Mouse (Mus musculus) frontal cortex, postnatal 25 days (tissue): ENCODE data around the gene Zfp526.

Source experiments
- DNase-seq, 2 experiments: peaks; one replicate each; pipeline ENCODE4 v3.0.0; 2022; ENCODE audit warnings: low spot score in 2 of 2

Gene Zfp526

GRCm38 (mm10) chr7:25267751-25268463 lies 46.7 kb downstream of the Zfp526 start:
- peak; percentile 94 to 98 for DNase-seq

DNA sequence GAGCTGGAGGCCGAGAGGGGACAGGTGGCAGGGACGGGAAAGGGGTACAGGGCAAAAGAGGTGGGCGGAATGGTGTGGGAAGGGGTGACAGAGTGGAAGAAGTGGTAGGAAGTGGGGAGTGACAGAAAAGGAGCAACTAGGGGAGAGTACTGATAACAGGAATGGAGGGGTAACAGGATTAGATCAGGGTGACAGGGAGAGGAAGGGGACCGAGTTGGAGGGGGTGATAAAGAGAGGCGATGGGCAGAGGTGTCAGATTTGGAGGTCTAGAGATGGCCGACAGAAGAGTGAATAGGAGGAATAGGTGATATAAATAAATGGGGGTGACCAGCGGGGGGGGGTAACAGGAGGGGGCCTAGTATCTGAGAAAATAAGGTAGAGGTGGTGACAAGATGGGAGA lies 47.4 kb downstream of the Zfp526 start:
- DNase-seq, result no peak

GRCm38 (mm10) chr7:25269029-25269428 lies 47.8 kb downstream of the Zfp526 start:
- DNase-seq, result no peak

DNA sequence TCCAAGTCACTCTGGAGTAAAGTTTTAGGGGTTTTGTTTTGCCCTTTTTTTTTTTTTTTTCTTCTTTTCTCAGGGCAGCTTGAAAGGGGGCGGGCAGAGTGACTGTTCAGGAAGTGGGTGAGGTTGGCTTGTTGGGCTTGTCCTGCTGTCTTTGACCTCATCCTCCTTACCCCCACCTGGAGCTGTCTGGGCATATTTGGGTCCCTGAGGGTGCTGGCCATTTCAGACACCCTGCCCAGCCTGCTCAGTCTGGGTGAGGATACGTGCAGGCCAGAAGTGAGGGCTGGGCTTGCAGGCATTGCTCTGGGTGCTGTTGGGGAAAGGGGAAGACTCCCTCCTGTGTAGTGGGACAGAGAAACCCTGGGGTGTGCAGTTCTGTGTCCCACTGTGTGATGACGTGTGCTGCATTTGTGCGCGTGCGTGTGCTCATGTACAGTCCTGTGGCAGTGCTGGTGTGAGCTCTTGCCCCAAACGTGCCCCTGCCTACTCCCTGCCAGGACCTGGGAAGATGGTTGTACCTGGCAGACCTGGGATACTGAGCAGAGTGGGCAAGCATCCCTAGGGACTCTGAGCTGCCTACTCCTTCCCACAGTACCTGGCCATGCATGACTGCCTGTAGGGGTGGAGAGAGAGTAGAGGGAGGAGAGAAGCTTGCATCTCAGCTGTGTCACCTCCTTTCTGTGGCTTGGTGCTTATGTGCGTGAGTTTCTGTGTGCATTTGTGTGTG lies 48.5 kb downstream of the Zfp526 start:
- DNase-seq, result no peak

DNA sequence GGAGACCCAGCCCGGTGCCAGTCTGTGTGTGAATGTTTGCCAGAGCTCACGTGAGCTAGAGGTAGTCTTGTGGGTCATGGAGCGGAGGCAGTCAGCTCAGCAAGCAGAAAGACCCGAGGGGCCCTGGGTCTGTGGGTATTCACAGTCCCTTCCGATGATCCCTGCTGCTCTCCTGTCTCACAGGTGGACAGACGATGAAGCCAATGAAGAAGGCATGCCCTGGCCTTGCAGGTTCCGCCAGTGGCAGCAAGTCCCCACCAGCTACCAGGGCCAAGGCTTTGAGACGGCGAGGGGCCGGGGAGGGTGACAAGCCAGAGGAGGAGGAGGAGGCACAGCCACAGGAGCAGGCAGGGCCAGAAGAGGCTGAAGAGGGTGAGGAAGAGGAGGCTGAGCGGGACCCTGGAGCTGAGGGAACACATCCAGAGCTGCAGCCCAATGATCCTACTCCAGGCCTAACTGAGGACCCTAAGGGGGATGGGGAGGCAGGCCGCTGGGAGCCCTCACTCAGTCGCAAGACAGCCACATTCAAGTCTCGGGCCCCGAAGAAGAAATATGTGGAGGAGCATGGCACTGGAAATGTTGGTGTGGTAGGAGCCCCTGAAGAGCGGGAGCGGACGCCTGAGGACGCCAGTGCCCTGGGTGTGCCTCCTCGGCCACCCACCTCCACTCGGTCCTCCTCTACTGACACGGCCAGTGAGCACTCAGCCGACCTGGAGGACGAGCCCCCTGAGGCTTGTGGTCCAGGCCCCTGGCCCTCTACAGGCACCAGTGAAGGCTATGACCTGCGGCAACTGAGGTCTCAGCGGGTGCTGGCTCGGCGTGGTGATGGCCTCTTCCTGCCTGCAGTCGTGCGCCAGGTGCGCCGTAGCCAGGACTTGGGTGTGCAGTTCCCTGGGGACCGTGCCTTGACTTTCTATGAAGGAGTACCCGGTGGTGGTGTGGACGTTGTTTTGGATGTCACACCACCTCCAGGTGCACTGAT lies 49.7 kb downstream of the Zfp526 start:
- DNase-seq, result no peak

DNA sequence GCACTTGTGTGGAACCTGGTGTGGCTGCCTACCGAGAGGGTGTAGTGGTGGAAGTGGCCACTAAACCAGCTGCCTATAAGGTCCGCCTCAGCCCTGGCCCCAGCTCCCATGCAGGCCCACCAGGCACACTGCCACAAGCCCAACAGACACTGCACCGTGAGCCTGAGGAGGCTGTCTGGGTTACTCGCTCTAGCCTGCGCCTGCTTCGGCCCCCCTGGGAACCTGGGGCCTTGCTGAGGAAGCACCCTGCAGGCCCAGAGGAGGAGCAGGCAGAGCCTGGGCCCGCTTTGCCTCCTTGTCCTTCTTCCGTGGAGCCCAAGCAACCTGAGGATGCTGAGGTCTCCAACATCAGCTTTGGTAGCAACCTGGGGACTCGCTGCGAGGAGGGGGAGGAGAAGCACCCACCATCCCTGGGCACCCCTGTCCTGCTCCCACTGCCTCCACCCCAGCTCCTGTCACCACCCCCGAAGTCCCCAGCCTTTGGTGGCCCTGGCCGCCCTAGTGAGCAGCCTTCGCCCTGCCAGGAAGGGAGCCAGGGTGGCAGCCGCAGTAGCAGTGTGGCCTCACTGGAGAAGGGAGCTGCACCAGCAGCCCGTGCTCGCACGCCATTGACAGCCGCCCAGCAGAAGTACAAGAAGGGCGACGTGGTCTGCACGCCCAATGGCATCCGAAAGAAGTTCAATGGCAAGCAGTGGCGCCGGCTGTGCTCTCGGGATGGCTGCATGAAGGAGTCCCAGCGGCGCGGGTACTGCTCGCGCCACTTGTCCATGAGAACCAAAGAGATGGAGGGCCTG lies 50.6 kb downstream of the Zfp526 start:
- no peak for DNase-seq

GRCm38 (mm10) chr7:25272445-25273258 lies 51.4 kb downstream of the Zfp526 start:
- no peak for DNase-seq

GRCm38 (mm10) chr7:25273259-25274241 lies 52.3 kb downstream of the Zfp526 start:
- no peak for DNase-seq

DNA sequence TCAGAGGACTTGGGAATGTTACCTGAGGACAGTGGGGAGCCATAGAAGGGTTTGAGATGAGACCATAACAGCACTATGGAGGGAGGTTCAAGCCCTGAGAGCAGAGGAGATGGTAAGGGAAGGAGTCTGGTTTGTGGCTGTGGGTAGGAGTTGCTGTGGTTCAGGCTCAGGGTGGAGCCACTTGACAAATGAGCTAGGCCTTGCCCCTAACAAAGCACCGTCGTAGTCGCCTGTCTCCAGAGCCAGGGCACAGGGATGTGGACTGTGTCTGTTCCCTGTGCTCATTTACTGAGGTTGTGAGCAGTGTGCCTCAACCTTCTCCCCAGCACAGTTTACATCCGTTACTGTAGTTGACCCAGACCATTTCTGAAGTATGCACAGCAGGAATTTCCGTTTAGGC lies 53.3 kb downstream of the Zfp526 start:
- DNase-seq, result no peak

- DNase-seq, result no peak
Observed at GRCm38 (mm10) chr7:25274996-25275395, 53.8 kb downstream of the Zfp526 start.

DNA sequence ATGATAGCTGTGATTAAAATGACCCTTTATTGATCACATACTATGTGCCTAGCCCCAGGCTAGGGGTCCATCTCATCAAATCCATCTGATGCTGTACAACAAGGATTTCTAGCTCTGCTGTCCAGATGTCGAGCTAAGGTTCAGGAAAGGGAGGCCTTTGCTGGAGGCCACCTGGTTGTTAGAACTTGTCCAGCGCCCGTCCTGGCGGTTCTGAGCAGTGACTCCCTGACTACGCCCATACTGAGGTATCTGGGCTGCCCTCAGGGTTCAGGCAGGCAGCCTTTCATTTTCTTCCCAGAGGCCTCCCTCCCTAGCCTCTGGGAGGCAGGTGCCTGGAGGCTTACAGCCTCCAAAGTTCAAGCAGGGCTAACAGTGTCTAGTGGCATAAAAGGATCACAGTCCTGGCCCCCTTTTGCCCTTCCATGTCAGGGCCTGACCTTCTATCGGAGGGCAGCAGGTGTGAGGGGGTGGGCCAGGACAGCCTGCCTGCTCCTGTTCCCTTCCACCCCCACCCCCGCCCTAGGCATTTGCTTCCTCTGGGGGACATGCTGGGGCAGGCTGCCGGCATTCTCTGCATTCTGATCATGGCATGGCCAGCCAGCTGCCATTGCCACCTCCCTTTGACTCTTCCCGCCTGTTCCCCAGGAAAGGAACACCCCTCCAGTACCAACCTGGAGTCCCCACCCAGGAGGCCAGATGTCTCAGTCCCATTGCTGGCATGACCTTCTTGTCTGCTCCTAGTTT lies 54.5 kb downstream of the Zfp526 start:
- DNase-seq, result no peak
